Mouse (Mus musculus): Measurements from ENCODE around the gene Clec4n. TPM values are rescaled to one million over a fixed set of nuclear protein-coding genes. Genes with fewer than 3 reads are reported as not detected.
"Not testable (repeated sequence)": the region's sequence is repeated elsewhere in the genome, so short reads cannot be mapped to it uniquely, and the experiment has no call there.

Gene Clec4n
- polyA plus RNA-seq, 1 experiment: 0.10 TPM

GRCm38 (mm10) chr6:123265809-123266208 is 36.2 kb downstream of the Clec4n start:
- TF ChIP-seq POLR2A (IDR thresholded peaks at IDR 0.05; ENCODE audit: borderline replicate concordance, insufficient read depth, low read length): no peak
- no peak for TF ChIP-seq CTCF (IDR thresholded peaks at IDR 0.05; ENCODE audit: borderline replicate concordance, insufficient read depth, low read depth, low read length)
- Histone ChIP-seq H3K27me3 (ENCODE audit: control insufficient read depth, insufficient read depth, low read length) (no peaks in the 10 kb centered on the region), H3K27ac (ENCODE audit: insufficient read depth, low read length) (no peak overlapping the region), H3K4me1 (ENCODE audit: control insufficient read depth, insufficient read depth, low read length) (no peaks in the 10 kb centered on the region), H3K4me3 (replicated peaks; ENCODE audit: insufficient read depth, low read depth, low read length) (no peak overlapping the region)
- no peak for DNase-seq
- WGBS: 89% methylated on average over 4 of the region's 4 CpGs

- H3K4me3 ChIP-seq (replicated peaks; ENCODE audit: insufficient read depth, low read depth, low read length): no peak overlapping the region
- TF ChIP-seq CTCF (IDR thresholded peaks at IDR 0.05; ENCODE audit: borderline replicate concordance, insufficient read depth, low read depth, low read length) (no peak), POLR2A (IDR thresholded peaks at IDR 0.05; ENCODE audit: borderline replicate concordance, insufficient read depth, low read length) (no peak)
- DNase-seq: no peak
- H3K27ac ChIP-seq (ENCODE audit: insufficient read depth, low read length): no peak overlapping the region
- no peaks in the 10 kb centered on the region for H3K27me3 ChIP-seq (ENCODE audit: control insufficient read depth, insufficient read depth, low read length)
- H3K4me1 ChIP-seq (ENCODE audit: control insufficient read depth, insufficient read depth, low read length): no peaks in the 10 kb centered on the region
- WGBS: 83% methylated on average over 5 of the region's 5 CpGs
Observed at GRCm38 (mm10) chr6:123266945-123267344, 37.3 kb downstream of the Clec4n start.

- TF ChIP-seq POLR2A (IDR thresholded peaks at IDR 0.05; ENCODE audit: borderline replicate concordance, insufficient read depth, low read length): no peak
- no peak for TF ChIP-seq CTCF (IDR thresholded peaks at IDR 0.05; ENCODE audit: borderline replicate concordance, insufficient read depth, low read depth, low read length)
- no peak overlapping the region for H3K27ac ChIP-seq (ENCODE audit: insufficient read depth, low read length)
- no peaks in the 10 kb centered on the region for H3K27me3 ChIP-seq (ENCODE audit: control insufficient read depth, insufficient read depth, low read length)
- WGBS: 76% methylated on average over 2 of the region's 2 CpGs
- DNase-seq: no peak
- H3K4me3 ChIP-seq (replicated peaks; ENCODE audit: insufficient read depth, low read depth, low read length): no peak overlapping the region
- no peaks in the 10 kb centered on the region for H3K4me1 ChIP-seq (ENCODE audit: control insufficient read depth, insufficient read depth, low read length)
Observed at GRCm38 (mm10) chr6:123279443-123279842, 49.8 kb downstream of the Clec4n start.

- 88% methylated on average over 2 of the region's 2 CpGs for WGBS
- Histone ChIP-seq H3K27ac (ENCODE audit: insufficient read depth, low read length) (no peak overlapping the region), H3K4me1 (ENCODE audit: control insufficient read depth, insufficient read depth, low read length) (no peaks in the 10 kb centered on the region), H3K27me3 (ENCODE audit: control insufficient read depth, insufficient read depth, low read length) (no peaks in the 10 kb centered on the region), H3K4me3 (replicated peaks; ENCODE audit: insufficient read depth, low read depth, low read length) (no peak overlapping the region)
- no peak for TF ChIP-seq CTCF (IDR thresholded peaks at IDR 0.05; ENCODE audit: borderline replicate concordance, insufficient read depth, low read depth, low read length)
- no peak for TF ChIP-seq POLR2A (IDR thresholded peaks at IDR 0.05; ENCODE audit: borderline replicate concordance, insufficient read depth, low read length)
- no peak for DNase-seq
Observed at GRCm38 (mm10) chr6:123286311-123286710, 56.7 kb downstream of the Clec4n start.

- Histone ChIP-seq H3K4me1 (ENCODE audit: control insufficient read depth, insufficient read depth, low read length) (no peaks in the 10 kb centered on the region), H3K27me3 (ENCODE audit: control insufficient read depth, insufficient read depth, low read length) (no peaks in the 10 kb centered on the region), H3K27ac (ENCODE audit: insufficient read depth, low read length) (no peak overlapping the region), H3K4me3 (replicated peaks; ENCODE audit: insufficient read depth, low read depth, low read length) (no peak overlapping the region)
- WGBS: 77% methylated on average over 10 of the region's 10 CpGs
- TF ChIP-seq POLR2A (IDR thresholded peaks at IDR 0.05; ENCODE audit: borderline replicate concordance, insufficient read depth, low read length): no peak
- no peak for TF ChIP-seq CTCF (IDR thresholded peaks at IDR 0.05; ENCODE audit: borderline replicate concordance, insufficient read depth, low read depth, low read length)
- no peak for DNase-seq
Observed at GRCm38 (mm10) chr6:123288931-123289330, 59.3 kb downstream of the Clec4n start.

GRCm38 (mm10) chr6:123289753-123290152 is 60.1 kb downstream of the Clec4n start, which contains the start of gene Clec4e:
Gene Clec4e (minus strand): TSS chr6:123289870.
- H3K27me3 ChIP-seq (ENCODE audit: control insufficient read depth, insufficient read depth, low read length): no peaks in the 10 kb centered on the region
- no peak within 1 kb of the TSS for H3K27ac ChIP-seq (ENCODE audit: insufficient read depth, low read length)
- 77% methylated on average over 4 of the region's 4 CpGs for WGBS
- no peaks in the 10 kb centered on the region for H3K4me1 ChIP-seq (ENCODE audit: control insufficient read depth, insufficient read depth, low read length)
- no peak within 1 kb of the TSS for H3K4me3 ChIP-seq (replicated peaks; ENCODE audit: insufficient read depth, low read depth, low read length)
- TF ChIP-seq POLR2A (IDR thresholded peaks at IDR 0.05; ENCODE audit: borderline replicate concordance, insufficient read depth, low read length) (no peak), CTCF (IDR thresholded peaks at IDR 0.05; ENCODE audit: borderline replicate concordance, insufficient read depth, low read depth, low read length) (no peak)
- DNase-seq: no peak

GRCm38 (mm10) chr6:123292751-123293400 is 63.2 kb downstream of the Clec4n start:
- H3K4me3 ChIP-seq (replicated peaks; ENCODE audit: insufficient read depth, low read depth, low read length): no peak overlapping the region
- no peak for TF ChIP-seq POLR2A (IDR thresholded peaks at IDR 0.05; ENCODE audit: borderline replicate concordance, insufficient read depth, low read length)
- TF ChIP-seq CTCF (IDR thresholded peaks at IDR 0.05; ENCODE audit: borderline replicate concordance, insufficient read depth, low read depth, low read length): no peak
- no peak overlapping the region for H3K27ac ChIP-seq (ENCODE audit: insufficient read depth, low read length)
- no peak for DNase-seq
- 92% methylated on average over 1 of the region's 1 CpGs for WGBS
- H3K4me1 ChIP-seq (ENCODE audit: control insufficient read depth, insufficient read depth, low read length): no peaks in the 10 kb centered on the region
- no peaks in the 10 kb centered on the region for H3K27me3 ChIP-seq (ENCODE audit: control insufficient read depth, insufficient read depth, low read length)

GRCm38 (mm10) chr6:123293509-123293908 is 63.9 kb downstream of the Clec4n start:
- H3K27me3 ChIP-seq (ENCODE audit: control insufficient read depth, insufficient read depth, low read length); H3K27ac ChIP-seq (ENCODE audit: insufficient read depth, low read length); H3K4me3 ChIP-seq (replicated peaks; ENCODE audit: insufficient read depth, low read depth, low read length); H3K4me1 ChIP-seq (ENCODE audit: control insufficient read depth, insufficient read depth, low read length); DNase-seq: not testable (repeated sequence)
- WGBS: 84% methylated on average over 11 of the region's 11 CpGs

Other genes starting within 250 kb of the Clec4n start
- gene Clec4a4, start 239.5 kb upstream of the Clec4n start, polyA plus RNA-seq (2012; rRNA removed): not detected in 2 replicates
- gene Clec4b1, start 179.9 kb upstream of the Clec4n start, polyA plus RNA-seq (2012; rRNA removed): not detected in 2 replicates
- gene Clec4a2, start 123.4 kb upstream of the Clec4n start, polyA plus RNA-seq (2012; rRNA removed): 0.32 and 0.44 TPM in 2 replicates
- gene Clec4b2, start 57.0 kb upstream of the Clec4n start, polyA plus RNA-seq (2012; rRNA removed): not detected in 2 replicates
- gene Clec4d, start 32.3 kb downstream of the Clec4n start, polyA plus RNA-seq (2012; rRNA removed): 0.08 TPM in 1 of 2 replicates, not detected in the other
- gene Clec4e, start 60.0 kb downstream of the Clec4n start, polyA plus RNA-seq (2012; rRNA removed): not detected in 2 replicates
- not detected in 2 replicates for gene Vmn2r19, start 78.5 kb downstream of the Clec4n start, polyA plus RNA-seq (2012; rRNA removed)
- not detected in 2 replicates for gene Vmn2r20, start 188.3 kb downstream of the Clec4n start, polyA plus RNA-seq (2012; rRNA removed)